Mouse (Mus musculus): ENCODE measurements around the gene Esrrg.

The Esrrg gene

DNA sequence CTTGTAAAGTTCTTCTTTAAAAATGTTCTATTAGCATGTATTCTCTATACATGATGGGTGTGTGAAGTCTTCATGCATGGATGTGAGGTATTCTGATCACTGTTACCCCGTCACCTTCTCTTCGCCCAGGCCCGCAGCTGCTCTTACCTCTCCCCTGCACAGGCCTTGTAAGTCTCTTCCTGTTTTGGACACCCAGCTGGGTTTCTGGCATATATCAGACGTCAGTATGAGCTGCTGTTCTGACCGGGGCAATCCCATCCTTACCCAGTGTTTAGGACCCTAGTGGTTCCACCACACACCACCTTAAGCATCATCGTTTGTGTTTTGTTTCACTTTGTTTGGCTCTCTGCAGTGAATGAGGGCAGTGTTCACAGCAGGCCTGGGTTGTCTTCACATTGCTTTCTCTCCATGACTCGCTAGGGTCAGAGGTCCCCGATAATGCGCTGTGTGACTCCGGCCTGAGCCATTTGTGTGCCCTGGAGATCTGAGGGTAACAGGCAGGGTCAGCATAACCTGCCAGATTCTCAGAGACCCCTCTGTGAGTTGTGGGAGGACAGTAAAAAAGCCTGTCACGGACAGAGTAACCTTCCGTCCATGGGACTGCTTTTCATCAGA, 471.8 kb downstream of the Esrrg start:
- DNase-seq (ENCODE audit: low spot score) = no peak

DNA sequence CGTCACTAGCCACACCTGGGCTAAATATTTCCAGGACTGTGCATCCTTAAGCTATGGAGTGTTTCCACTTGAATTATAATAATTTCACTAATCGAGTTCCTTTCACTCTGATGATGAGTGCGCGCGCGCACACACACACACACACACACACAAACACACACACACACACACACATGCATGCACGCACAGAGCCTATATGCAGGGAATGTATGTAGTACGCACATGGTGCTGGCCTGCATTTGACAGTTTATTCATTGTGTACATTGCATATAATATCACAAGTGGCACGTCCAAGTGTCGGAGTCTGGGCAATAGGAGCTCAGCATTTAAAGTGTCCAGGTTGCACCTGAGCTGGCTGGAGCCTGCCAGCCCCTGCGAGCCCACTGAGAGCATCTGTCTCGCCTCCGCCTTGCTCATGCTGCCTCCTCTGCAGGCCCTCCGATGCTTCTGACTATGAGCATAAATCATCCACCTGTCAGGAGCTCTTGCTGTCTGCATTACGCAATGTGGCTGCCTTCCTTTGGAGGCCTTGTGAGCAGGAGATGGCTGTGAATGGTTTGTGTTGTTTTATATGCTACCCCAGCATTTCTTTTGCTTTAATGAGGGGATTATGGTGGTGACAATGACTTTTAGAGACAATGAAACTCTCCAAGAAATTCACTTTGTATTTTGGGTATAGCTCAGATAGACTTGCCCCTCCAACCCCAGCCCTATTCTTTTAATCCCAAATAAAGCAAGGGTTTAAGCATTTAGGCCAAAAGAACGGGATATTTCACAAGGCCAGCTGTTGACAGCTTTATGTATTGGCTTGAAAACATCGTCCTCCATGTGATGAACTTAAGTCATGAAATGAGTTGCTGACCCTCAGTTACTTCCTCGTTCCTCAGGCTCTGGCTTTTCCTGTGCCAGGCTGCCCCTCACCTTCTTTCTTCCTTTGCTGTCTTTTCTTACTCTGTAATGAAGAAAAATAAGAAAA, 474.4 kb downstream of the Esrrg start:
- DNase-seq (ENCODE audit: low spot score) = no peak

DNA sequence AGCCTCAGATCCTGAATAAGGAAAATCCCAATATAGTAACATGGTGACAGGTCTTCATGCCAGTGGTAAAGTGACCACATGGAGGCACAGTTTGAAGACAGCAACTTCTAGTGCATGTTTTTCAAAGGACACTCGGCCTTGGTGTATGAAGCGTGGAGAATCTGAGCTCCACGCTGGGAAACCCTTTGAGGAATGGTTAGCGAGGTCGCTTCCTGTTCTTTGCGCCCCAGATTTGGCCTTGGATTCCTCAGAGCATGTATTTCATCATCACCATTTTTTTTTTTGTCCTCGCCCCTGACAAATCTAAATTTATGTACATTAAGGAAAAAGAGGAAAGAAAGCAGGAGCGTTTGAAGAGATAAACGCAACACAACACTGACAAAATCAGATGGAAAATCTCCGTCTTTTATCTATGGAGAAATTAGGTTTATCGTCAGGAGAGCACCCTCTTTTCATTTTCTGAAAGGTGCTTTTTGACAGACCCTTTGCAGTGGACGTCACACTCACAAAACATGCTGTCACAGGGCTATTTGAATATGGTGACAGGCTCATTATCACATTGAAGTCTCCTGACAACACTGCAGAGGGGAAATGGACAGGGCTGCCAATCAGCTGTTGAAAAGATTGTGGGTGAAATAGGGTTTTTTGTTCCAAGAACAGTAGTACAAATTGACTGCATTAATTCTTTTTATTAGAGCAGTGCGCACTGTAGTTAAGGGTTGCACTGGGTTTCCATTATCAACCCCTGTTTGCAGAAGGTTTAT, 476.7 kb downstream of the Esrrg start:
- no peak for DNase-seq (ENCODE audit: low spot score)

DNA sequence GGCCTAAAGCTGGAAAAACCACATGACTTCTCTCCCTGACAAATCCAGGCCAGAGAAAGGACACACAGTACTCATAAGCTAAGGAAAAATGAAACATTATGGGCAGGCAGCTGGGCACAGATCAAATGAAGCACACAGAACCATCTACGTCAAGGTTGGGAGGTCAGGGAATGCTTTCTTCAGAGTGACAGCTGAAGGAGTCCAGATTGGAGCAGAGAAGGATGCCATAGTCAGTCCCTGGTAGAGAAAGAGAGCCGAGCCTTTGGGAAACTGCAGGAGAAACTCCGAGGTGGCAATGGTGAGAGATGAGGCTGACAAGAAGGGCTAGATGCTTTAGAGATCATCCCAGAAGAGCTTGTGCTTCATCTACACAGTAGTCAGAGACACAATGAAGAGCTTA, 485.1 kb downstream of the Esrrg start:
- no peak for DNase-seq (ENCODE audit: low spot score)

DNA sequence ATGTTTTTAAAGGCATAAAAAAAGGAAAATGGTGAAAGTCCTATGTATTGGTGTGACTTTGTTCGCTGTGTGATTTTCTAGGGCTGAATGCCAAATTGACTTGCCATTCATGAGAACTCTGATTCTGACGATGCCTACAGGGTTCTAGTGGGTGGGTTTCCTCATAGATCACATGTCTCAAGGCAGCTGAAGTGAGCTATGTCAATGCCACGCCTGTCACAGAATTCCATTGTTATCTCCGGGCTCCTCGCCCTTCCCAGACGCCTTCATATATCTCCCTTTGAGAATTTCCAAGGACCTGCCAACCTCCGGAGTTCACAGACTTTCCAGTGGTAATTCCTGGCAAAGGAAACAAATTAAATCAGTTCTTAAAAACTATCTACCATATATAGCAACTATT, 493.2 kb downstream of the Esrrg start:
- no peak for DNase-seq (ENCODE audit: low spot score)

DNA sequence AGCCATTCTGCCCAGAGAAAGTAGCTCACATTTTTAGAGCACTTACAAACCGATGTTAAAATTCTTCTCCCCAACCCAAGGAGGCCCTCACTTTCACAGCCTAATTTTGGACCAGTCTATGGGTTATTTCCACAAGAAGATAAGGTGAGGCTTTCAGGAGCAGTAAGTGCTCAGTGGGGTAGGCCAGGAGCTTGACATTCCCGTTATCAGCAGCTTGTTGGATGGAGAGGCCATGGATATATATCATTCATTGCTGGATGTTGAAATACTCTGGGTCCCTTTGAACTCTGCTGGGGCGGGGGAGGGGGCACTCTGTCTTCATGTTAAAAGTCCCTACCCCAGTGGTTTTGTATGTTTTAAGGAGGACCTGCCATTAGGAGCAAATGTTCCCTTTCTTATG, 494.6 kb downstream of the Esrrg start:
- no peak for DNase-seq (ENCODE audit: low spot score)

DNA sequence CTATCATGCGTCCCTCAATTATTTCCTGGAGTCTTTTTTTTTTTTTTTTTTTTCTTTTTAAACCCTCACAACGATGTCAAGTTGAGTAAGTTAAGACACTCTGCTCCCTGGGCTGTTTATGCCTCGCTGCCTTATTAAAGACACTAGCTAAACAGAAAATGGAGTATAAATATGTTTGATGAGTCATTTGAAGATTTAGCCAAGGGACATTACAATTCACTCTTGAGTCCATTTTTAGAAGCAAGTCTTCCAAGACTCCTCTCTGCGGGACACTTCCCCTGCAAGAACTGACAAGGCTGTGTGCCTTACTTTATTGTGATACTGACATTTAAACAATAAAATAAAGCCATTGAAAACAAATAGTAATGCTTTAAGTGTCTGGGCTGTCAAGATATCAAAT, 496.9 kb downstream of the Esrrg start:
- DNase-seq (ENCODE audit: low spot score) = no peak

DNA sequence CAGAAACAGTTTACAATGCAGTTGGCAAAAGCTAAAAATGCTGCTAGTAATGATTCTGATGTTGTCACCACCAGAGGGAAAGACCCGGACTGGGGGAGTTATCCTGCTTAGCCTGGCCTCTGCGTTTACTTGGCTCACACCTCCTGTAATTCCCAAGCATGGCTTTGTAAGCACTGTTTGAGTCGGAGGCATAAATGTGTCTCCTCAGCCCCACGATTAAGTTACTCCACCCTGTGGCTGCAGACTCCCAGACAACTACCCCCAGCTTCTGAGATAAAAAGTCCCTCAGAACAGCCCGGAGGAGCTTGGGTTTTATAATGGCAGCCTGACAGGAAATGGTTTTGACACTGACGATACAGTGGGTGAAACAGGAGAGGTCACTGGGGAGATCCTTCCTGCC, 499.4 kb downstream of the Esrrg start:
- no peak for DNase-seq (ENCODE audit: low spot score)

DNA sequence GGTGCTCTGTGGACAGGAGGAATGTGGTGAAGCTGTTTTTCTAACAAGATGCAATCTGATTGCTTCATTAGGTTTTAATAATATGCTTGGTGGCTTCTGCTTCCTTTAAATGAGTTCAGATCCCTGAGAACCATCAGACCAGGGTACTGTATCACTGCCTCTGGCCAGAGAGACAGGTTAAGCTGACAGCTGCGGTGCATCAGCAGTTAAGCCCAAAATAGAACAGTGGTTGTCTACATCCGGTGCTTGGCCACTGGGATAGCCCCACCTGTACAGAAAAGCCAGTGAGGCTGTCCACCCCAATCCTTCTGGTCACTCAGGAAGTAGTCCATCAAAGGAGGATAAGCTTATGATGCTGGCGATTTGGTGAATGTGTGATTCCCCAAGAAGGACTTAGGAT, 503.0 kb downstream of the Esrrg start:
- no peak for DNase-seq (ENCODE audit: low spot score)

DNA sequence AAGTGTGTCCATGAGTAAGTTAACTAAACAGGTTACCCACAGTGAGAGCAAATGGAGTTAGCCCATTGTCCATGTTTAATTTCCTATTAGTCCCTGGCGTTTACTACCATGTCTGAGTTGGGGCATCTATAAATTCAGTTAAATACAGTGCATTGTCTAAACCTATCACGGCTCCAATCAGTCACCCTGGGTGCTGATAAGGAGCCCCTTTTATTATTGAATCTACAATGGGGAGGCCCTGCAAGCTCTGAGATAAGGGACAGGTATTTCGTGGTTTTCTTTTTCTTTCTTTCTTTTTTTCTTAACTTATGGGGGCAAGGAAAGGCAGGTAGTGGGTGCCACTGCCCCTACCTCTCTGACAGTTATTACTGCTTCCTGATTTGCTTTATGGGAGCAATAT, 504.6 kb downstream of the Esrrg start:
- no peak for DNase-seq (ENCODE audit: low spot score)

DNA sequence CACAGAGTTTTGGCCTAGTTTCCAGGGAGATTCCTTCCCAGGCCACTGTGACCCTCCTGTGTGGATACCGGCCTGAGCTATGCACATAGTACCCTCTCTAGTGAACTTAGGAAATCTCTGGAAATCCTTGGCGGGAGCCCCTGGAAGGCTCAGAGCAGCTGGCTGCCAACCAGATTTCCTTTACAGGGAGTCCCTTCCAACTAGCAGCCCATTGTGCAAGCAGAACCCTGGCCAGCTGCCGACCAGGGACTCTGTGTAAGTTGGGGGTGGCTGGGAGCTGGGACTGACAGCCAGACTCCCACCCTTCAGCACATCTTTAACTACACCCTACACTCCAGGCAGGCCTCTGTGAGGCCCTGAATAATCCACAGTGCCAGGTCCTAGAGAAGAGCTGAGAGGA, 509.5 kb downstream of the Esrrg start:
- DNase-seq (ENCODE audit: low spot score) = no peak

DNA sequence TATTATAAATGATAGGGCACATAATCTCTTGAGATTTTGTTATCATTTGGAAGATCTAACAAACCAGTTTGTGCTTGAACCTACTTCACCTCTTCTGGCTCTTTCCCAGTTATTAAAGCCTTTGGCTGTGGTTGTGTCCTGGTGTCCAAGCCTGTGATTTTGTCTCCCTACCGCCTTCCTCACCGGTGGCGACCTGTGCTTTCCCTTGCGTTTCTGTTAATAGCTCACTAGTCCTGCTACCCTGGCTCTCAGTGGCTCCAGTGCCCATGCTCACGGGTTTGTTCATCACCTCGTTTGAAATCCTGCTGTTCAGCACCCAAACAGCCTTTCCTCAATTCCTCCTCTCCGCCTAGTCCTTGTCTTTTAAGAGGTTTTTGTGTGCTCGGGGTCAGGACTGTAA, 511.2 kb downstream of the Esrrg start:
- DNase-seq (ENCODE audit: low spot score) = no peak

DNA sequence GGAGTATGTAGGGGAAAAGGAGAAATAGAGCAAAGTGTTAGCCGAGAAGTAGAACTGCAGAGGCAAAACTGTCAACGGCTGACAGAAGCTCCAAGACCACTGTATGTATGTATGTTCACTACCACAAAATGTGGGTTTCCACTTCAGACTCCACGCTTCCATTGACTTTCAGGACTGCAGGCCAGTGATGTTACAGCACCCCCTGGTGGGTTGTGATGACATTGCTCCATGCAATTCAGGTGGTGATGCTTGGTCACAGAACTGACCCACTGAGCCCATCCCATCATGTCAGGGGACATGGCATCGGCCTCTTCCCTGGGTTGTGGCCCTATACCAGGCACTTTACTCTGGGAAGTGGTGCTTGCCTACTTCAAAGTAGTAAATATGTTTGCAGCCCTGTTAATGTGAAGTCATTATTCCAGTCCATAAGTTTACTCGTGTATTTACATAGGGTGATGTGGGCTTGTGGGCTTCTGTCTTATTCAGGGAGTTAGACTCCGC, 517.0 kb downstream of the Esrrg start:
- no peak for DNase-seq (ENCODE audit: low spot score)

DNA sequence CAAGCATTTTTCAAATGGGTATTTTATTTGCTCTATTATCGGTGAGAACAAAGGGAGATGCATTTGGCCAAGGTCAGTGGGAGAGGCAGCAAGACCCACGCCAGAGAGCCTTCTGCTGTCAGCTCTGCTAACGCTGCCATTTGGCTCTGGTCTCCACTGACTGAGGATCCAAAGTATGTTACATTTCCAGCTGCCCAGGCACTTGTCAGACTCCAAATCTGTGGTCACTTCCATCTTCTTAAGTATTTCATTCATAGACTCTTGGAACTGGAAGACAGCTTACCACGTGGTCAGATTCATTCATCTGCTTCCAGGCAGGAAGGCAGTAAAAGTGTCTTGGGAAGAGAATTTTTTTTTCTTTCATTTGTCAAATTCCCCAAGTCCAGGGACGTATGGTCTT, 527.5 kb downstream of the Esrrg start:
- no peak for DNase-seq (ENCODE audit: low spot score)

DNA sequence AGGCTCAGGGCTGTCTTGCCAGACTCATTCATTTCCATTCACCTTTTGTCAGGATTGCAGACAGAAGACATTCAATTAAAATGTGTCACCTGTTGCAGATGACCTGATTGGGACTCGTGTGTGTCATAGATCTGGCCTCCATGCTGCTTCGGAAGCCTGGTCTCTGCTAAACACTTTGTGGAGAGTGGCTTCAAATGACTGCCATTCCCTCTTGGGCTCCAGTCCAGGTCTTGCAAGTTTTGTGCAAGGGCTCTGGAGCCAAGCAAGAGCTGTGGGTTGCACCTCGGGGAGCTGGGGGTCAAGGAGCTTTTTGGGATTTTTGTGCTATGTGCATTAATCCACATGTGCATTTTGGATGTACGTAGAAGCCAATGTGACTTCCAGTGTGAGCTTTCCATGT, 530.9 kb downstream of the Esrrg start:
- no peak for DNase-seq (ENCODE audit: low spot score)

DNA sequence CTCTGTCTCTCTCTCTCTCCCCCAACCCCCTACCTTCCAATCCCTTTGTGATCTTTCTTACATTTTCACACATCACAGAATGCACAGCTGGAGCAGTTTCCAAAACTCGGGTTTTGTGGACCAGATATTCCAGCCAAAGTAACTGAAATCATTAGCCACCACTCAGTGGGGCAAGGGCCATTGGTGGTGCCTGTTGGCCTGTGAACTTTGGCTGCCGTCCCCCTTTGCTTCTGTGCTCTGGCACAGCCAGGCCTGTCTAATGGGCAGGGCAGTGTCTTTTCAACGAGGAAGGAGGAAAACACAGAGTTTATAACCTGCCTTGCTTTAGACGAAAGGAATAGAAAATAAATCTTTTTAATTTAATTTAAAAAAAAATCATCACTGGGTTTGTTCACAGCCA, 531.6 kb downstream of the Esrrg start:
- no peak for DNase-seq (ENCODE audit: low spot score)

DNA sequence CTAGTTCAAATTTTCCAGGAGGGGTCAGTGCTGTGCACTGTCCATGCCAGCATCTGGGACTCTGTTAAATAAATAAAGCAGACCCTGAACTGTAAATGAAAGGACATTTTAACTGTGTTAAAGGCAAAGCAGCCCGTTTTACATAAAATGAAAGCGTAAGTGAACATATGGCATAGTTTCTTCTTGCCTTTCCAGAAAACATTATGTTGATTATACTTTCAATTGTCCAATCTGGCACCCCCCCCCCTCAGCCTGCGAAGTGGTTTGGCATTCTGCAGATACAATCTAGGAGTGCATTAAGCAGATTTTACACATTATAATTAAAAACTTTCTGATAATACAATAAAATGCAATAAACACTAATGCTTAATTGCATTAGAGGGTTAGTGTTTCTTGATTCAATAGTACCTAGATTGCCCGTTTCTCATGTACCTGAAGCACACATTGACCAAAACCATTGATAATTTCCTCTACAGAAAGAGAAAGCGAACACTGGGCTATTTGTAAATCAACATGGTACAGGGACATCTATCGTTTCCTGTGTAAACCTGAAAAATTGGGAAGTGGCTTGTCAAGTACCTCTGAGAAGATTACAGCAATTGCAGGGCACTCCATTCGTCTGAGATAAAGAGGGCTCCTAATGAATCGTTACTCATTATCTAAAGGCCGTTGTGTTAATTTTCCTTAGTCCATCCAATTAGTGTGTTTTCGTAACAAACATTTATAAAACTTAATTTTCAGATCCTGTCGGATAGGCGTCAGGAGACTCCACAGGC, 539.0 kb downstream of the Esrrg start:
- no peak for DNase-seq (ENCODE audit: low spot score)

DNA sequence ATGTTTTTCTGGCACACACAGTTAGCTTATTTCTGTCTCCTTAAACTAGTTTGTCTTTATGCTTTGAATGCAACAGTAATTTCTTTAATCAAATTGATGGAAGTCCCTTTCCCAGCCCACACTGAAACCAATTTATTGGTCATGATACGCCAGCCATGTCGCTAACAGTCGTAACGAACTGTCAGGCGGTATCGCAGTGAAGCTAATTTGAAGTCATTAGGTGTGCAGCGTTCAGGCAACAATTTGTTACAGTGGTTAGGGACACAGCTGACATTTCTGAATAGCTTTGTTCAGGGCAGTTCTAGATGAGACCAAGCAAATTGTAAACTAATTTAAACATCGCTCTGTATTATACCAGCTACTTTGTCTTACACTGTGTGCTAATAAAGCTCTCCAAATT, 542.5 kb downstream of the Esrrg start:
- DNase-seq (ENCODE audit: low spot score) = no peak

DNA sequence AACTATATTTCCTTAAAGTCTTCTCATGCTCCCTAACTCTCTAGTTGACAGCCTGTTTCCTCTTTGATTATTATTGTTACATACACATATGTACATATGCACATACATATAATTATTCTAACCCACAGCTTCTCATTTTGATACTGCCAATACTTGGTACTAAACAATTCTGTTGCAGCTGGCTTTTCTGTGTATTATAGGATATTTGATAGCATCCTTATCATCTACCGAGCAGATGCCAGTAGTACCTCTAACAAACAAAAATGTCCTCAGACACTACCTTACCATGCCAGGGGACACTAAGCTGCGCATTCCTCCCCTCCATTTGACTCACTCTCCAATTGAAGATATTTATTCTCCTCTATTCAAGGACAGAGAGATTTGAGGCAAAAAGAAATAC, 543.4 kb downstream of the Esrrg start:
- no peak for DNase-seq (ENCODE audit: low spot score)

DNA sequence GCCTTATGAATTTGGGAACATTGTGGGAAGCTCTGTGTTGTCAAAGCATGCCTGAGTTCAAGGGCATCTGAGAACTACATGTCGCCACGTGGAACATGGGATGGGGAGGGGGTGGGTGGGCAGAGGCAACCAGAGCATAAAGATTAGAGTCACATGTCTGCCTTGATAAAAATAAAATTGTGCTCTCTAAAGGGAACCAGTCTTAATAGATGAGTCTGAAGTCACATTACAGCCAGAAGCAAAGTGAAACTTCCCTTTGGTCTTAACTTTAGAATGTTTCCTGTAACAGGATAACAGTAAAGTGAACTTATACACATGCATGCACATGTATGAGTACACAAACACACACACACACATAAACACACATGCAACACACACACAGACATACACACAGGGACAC, 545.1 kb downstream of the Esrrg start:
- DNase-seq (ENCODE audit: low spot score) = no peak

DNA sequence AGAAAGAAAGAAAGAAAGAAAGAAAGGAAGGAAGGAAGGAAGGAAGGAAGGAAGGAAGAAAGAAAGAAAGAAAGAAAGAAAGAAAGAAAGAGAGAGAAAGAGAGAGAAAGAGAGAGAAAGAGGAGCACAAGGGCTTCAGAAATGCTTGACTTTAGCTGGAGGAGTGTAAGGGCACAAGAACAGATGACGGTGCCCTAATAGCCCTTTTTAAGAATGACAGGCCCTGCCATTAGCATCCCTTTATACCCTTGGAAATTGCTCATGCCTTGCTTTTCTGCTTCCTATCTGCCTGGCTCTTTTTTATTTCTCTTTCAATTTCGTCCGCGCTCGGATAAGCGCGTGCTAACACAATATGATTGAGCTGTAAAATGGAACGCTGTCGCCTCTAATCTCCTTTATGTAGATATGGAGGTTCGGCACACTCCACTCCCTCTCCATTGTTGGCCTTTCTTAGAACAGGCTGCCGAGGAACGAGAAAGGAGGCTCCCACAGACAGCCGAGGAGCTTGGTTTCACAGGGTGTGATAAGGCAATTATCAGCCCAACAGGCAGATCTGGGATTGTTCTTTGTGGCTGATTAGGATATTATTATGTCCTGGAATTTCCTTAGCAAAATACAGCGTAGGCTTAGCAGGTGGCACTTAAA, 546.0 kb downstream of the Esrrg start:
- DNase-seq (ENCODE audit: low spot score) = no peak

Measured in urinary bladder, postnatal 10 days (tissue).